Mouse (Mus musculus): ENCODE measurements around the gene Rxfp1.

- no peak for TF ChIP-seq EP300 (IDR thresholded peaks at IDR 0.05; ENCODE audit: low read depth)
- TF ChIP-seq CTCF (IDR thresholded peaks at IDR 0.05; ENCODE audit: low read depth): no peak
These were observed 8.9 kb upstream of the Rxfp1 start for GRCm38 (mm10) chr3:79746585-79746984.

Data from heart, postnatal 0 days (tissue).